Mouse (Mus musculus): ENCODE results near the gene Dock11. TPM values are rescaled to one million over a fixed set of nuclear protein-coding genes. Genes with fewer than 3 reads are reported as not detected.

Gene Dock11
- polyA plus RNA-seq (2012; rRNA removed) (13.5 and 17.9 TPM in 2 replicates), polyA plus RNA-seq (2014; fragmentation: Nextera tagmentation; extraction: Ambion mirVana) (24.4 and 24.5 TPM in 2 replicates)

DNA sequence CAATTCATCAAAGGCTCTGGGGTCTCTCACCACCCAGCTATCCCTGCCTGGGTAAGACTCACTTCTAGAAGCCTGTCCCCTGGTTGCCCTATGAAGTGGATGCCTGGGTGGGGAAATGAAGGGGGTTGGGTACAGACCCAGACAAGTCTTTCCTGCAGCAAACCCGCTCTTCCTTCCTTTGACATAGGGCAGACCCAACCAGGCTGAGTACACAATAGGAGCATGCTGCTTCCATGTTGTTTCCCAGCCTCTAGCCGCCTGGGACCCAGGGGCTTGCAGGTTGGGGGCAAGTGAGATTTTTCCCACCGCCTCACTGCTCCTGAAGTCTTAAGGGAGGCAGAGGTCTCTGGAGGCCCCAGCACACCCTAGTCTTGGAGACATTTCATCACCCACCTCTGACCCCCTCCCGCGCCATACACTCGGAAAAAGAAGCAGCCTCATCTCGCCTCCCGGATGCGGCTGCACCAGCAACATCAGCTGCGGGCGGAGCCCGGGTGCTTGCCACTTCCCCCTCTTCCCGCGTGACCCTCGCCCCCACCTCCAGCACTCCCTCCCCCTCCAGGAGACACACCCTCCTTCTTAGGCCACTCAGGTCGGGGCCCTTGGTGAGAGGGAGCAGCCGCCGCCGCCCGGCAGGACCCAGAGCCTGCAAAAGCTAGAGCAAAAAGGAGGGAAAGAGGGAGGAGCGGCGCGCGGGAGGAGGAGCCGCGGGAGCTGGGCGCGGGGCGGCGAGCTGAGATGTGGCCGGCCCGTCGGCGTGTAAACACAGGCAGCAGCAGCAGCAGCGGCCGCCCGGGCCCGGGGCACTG is at the start of gene Dock11:
Gene Dock11, plus strand, starts transcription at position 746 of the 809 bp plus-strand sequence.
- TF ChIP-seq POLR2A (IDR thresholded peaks at IDR 0.05; ENCODE audit: borderline replicate concordance, extremely low read depth, insufficient read depth, insufficient read length): no peak
- WGBS: 21% methylated on average over 11 of the region's 38 CpGs

DNA sequence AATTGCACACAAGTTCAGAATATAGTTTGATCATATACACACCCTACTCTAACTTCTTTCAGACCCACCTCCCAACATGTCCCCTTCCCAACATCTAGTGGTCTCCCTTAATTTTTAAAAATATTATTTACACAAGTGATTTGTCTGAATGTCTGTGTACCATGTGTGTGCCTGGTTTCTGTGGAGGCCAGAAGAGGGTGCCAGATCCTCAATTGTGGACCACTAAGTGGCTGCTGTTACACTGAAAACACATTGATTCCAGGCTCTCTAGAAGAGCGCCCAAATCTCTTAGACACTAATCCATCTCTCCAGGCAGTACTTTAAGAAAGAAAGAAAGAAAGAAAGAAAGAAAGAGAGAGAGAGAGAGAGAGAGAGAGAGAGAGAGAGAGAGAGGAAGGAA is 8.9 kb upstream of the Dock11 start:
- no peak overlapping the region for H3K9ac ChIP-seq (ENCODE audit: low read depth, low read length, severe bottlenecking)
- 59% methylated on average over 1 of the region's 1 CpGs for WGBS
- DNase-seq (ENCODE audit: low spot score): no peak
- no peaks in the 10 kb centered on the region for H3K27me3 ChIP-seq (ENCODE audit: control insufficient read depth, insufficient read depth, low read length)
- no peak overlapping the region for H3K4me3 ChIP-seq (replicated peaks; ENCODE audit: low read length)
- no peaks in the 10 kb centered on the region for H3K4me1 ChIP-seq (ENCODE audit: control insufficient read depth, insufficient read depth, low read length)
- H3K27ac ChIP-seq (replicated peaks; ENCODE audit: low read depth, low read length): no peak overlapping the region
- no peak for TF ChIP-seq POLR2A (IDR thresholded peaks at IDR 0.05; ENCODE audit: borderline replicate concordance, extremely low read depth, insufficient read depth, insufficient read length)
- no peak for ATAC-seq (ENCODE audit: low FRiP score, low read depth)
- H3K36me3 ChIP-seq (ENCODE audit: control insufficient read depth, insufficient read depth, low read length): no peaks in the 10 kb centered on the region
- no peak overlapping the region for H3K4me2 ChIP-seq (replicated peaks; ENCODE audit: low read depth, low read length, severe bottlenecking)
- H3K9me3 ChIP-seq (ENCODE audit: control insufficient read depth, low read length): no peaks in the 10 kb centered on the region

More for the DNA sequence above, at the start of gene Dock11:
- Histone ChIP-seq H3K9me3 (ENCODE audit: control insufficient read depth, low read length) (no peaks in the 10 kb centered on the region), H3K4me3 (replicated peaks; ENCODE audit: low read length) (peak within 1 kb of the TSS; percentile 54), H3K4me1 (ENCODE audit: control insufficient read depth, insufficient read depth, low read length) (no peaks in the 10 kb centered on the region), H3K4me2 (replicated peaks; ENCODE audit: low read depth, low read length, severe bottlenecking) (peak within 1 kb of the TSS; percentile 59), H3K27me3 (ENCODE audit: control insufficient read depth, insufficient read depth, low read length) (no peaks in the 10 kb centered on the region), H3K27ac (replicated peaks; ENCODE audit: low read depth, low read length) (no peak within 1 kb of the TSS; the same call in 1 of the 2 replicates), H3K9ac (ENCODE audit: low read depth, low read length, severe bottlenecking) (peak within 1 kb of the TSS; percentile 68), H3K36me3 (ENCODE audit: control insufficient read depth, insufficient read depth, low read length) (no peaks in the 10 kb centered on the region)
- DNase-seq (ENCODE audit: low spot score) (peak; percentile 34), ATAC-seq (ENCODE audit: low FRiP score, low read depth) (peak; percentile 78)

DNA sequence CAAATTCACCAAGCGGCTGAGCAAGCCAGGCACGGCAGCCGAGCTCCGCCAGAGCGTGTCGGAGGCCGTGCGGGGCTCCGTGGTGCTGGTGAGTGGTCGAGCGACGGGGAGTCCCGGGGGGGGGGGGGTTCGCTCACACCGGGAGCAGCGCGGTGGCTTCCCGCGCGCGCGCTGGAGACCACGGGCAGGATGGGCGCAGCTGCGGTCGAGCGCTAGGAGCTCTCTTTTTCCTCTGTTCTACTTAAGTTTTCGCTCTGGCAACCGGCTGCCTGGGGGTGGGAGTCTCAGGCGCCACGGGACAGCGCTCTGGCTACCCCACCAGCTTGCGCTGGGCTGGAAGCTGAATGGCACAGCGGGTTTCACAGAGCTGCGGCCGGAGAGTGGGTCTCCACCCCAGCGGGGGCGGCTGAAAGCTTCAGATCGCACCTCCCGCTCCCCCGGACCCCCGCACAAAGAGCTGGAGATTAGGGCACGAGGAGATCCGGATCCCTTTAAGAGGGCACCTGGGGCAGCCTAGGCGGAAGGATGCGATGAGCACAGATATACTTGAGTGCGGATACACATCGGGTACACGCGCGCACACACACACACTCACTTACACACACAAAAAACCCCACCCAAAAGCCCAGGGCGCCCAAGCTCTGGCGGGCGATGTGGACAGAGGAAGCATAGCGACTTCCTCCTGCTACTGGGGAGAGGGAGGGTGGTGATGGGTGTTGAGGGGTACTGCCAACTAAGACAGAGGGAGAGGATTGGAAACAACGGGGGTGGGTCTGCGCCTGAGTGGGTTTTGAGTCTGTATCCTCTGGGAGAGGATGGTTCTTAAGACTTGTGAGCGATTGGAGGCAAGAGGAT is 540 bp downstream of the Dock11 start:
- Histone ChIP-seq H3K4me2 (replicated peaks; ENCODE audit: low read depth, low read length, severe bottlenecking) (peak overlapping the region; percentile 59), H3K4me1 (ENCODE audit: control insufficient read depth, insufficient read depth, low read length) (no peaks in the 10 kb centered on the region), H3K4me3 (replicated peaks; ENCODE audit: low read length) (peak overlapping the region; percentile 54), H3K27ac (replicated peaks; ENCODE audit: low read depth, low read length) (no peak overlapping the region; the same call in 1 of the 2 replicates), H3K9ac (ENCODE audit: low read depth, low read length, severe bottlenecking) (peak overlapping the region; percentile 68), H3K27me3 (ENCODE audit: control insufficient read depth, insufficient read depth, low read length) (no peaks in the 10 kb centered on the region), H3K9me3 (ENCODE audit: control insufficient read depth, low read length) (no peaks in the 10 kb centered on the region), H3K36me3 (ENCODE audit: control insufficient read depth, insufficient read depth, low read length) (no peaks in the 10 kb centered on the region)
- TF ChIP-seq POLR2A (IDR thresholded peaks at IDR 0.05; ENCODE audit: borderline replicate concordance, extremely low read depth, insufficient read depth, insufficient read length): no peak
- DNase-seq (ENCODE audit: low spot score): no peak
- 12% methylated on average over 27 of the region's 58 CpGs for WGBS
- ATAC-seq (ENCODE audit: low FRiP score, low read depth): peak; percentile 54

DNA sequence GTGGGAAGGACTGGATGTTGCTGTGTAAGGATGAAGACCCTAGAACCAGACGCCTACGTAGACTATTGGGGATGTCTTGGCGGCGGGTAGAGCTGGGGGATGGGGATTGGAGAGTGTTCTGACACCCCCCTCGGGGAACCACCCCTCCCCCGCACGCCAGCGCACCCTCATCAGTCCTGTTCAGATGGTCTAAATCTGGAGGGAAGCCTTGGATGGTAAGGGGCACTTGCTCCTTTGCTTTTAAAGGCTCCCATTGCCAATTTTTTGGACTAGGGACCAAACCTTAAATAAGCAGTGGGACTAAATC is 1.1 kb downstream of the Dock11 start:
- H3K27ac ChIP-seq (replicated peaks; ENCODE audit: low read depth, low read length): no peak overlapping the region
- H3K36me3 ChIP-seq (ENCODE audit: control insufficient read depth, insufficient read depth, low read length): no peaks in the 10 kb centered on the region
- H3K9me3 ChIP-seq (ENCODE audit: control insufficient read depth, low read length): no peaks in the 10 kb centered on the region
- ATAC-seq (ENCODE audit: low FRiP score, low read depth) (no peak), DNase-seq (ENCODE audit: low spot score) (no peak)
- no peaks in the 10 kb centered on the region for H3K27me3 ChIP-seq (ENCODE audit: control insufficient read depth, insufficient read depth, low read length)
- peak overlapping the region; percentile 68; the same call in 1 of the 2 replicates for H3K9ac ChIP-seq (ENCODE audit: low read depth, low read length, severe bottlenecking)
- 12% methylated on average over 6 of the region's 8 CpGs for WGBS
- no peaks in the 10 kb centered on the region for H3K4me1 ChIP-seq (ENCODE audit: control insufficient read depth, insufficient read depth, low read length)
- H3K4me2 ChIP-seq (replicated peaks; ENCODE audit: low read depth, low read length, severe bottlenecking): peak overlapping the region; percentile 59
- no peak for TF ChIP-seq POLR2A (IDR thresholded peaks at IDR 0.05; ENCODE audit: borderline replicate concordance, extremely low read depth, insufficient read depth, insufficient read length)
- H3K4me3 ChIP-seq (replicated peaks; ENCODE audit: low read length): peak overlapping the region; percentile 54

DNA sequence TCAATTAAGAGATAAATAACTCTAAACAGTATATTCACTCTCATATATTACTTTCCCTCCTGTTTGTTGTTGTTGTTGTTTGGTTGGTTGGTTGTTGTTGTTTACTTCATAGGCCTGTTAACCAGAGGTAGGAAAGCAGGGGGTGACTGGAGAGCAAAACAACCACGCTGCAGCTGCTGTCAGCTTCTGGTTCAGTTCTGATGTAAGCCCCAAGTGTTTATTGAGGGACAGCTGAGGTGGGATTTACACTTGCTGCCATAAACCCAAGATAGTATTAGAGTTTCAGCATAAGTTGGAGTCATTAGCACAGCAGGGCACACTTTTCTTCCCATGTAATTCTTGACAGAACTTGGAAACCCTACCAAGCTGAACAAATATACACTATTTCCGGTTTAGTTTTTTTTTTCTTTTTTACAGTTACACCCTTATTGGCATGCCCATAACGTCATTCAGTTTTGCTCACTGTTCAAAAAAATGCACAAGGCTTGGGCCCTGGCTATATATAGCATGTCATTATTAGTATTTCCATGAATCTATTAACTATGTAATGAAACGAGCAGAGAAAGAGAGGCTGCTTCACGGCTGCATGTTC is 3.0 kb downstream of the Dock11 start:
- no peak for DNase-seq (ENCODE audit: low spot score)
- no peak for TF ChIP-seq POLR2A (IDR thresholded peaks at IDR 0.05; ENCODE audit: borderline replicate concordance, extremely low read depth, insufficient read depth, insufficient read length)
- no peaks in the 10 kb centered on the region for H3K27me3 ChIP-seq (ENCODE audit: control insufficient read depth, insufficient read depth, low read length)
- 36% methylated on average over 5 of the region's 5 CpGs for WGBS
- ATAC-seq (ENCODE audit: low FRiP score, low read depth): peak; percentile 24; the same call in 1 of the 2 replicates
- no peak overlapping the region; the same call in 1 of the 2 replicates for H3K4me2 ChIP-seq (replicated peaks; ENCODE audit: low read depth, low read length, severe bottlenecking)
- no peak overlapping the region for H3K4me3 ChIP-seq (replicated peaks; ENCODE audit: low read length)
- no peaks in the 10 kb centered on the region for H3K4me1 ChIP-seq (ENCODE audit: control insufficient read depth, insufficient read depth, low read length)
- H3K9ac ChIP-seq (ENCODE audit: low read depth, low read length, severe bottlenecking): no peak overlapping the region
- H3K36me3 ChIP-seq (ENCODE audit: control insufficient read depth, insufficient read depth, low read length): no peaks in the 10 kb centered on the region
- no peak overlapping the region for H3K27ac ChIP-seq (replicated peaks; ENCODE audit: low read depth, low read length)
- H3K9me3 ChIP-seq (ENCODE audit: control insufficient read depth, low read length): no peaks in the 10 kb centered on the region

Data from limb, embryonic 14.5 days (tissue).